Mouse (Mus musculus) kidney, adult 18-20 months (tissue): ENCODE results near the gene Plekhg6.

Experiments used
- DNase-seq: peaks from one replicate; pipeline ENCODE4 v3.0.0; 2021

Plekhg6 gene

DNA sequence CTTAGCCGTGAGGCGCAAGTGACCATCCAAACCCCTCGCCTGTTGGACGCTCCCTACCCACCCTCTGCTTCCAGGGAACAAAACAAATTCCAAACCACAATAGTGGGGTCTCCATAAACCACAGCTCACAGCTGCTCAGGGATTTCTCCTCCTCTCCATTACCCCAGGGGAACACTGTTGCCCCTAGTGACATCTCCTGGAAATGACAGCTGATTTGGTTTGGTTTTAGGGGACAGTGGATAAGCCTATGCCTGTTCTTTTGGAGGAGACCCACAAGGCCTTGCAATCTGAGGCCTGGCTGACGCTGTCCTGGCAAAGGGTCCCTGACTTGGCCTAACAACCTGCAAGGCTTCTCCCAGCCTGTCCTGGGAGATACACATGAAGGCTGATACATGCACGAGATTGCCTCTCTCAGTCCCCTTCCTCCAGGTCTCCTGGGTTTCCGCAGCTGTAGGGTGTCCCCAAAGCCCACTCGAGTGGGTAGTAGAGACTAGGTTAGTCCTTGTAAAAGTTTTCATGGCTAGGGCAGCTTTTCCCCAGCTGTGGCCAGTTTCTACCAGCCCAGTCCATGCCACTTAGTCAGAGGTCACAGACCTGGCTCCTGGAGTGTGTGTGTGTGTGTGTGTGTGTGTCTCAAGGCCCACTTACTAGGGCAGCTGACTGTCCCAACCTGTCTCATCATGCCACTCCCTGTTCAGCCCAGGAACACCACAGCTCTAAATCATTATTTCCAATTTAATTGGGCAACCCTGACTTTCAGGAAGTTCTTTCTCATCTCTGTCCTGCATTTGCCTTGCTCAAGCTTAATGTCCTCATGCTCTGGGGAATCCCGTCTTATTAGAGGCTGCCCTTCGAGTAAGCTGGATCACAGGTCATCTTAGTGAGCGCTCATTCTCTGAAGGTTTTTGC lies 4.7 kb upstream of the Plekhg6 start:
- DNase-seq = peak; percentile 36

GRCm38 (mm10) chr6:125382024-125382423 lies 1.4 kb upstream of the Plekhg6 start:
- DNase-seq = no peak

DNA sequence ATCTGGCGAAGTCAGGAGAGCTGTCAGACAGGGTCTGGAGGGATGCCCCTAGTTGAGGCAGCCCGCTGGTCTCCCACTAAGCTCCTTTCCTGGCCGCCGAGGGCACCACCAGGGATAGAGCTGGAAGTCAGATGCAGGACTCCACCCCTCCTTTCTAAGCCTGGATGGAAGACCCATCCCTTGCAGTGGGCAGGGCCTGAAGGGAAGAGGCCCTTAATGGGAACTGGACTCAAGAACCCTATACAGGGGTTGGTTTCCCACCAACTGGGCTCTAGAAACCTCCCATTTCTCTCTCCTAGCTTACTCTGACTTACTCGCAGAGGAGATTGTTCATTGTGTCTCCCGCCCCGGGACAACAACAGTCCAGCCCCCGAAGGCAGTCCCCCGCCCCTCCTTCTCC lies 812 bp downstream of the Plekhg6 start:
- no peak for DNase-seq

DNA sequence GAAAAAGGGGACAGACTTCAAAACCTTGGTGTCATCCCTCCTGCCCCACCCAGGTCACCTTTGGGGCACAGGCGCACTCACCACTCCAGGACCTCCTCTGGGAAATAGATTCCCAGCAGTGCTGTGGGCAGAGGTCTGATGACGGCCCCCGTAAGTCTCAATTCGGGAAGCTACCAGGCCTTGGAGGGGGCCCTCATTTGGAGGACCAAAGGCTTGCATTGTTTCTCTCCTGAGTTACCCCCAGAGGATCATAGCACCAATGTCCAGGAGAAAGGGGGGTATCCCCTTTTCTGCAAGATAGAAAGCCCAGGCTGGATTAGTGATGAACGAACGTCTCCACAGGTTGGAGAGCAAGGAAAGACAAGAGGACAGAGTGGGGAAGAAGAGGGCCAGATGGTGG lies 2.0 kb downstream of the Plekhg6 start:
- DNase-seq = no peak

- DNase-seq = peak; percentile 94
These were observed 2.8 kb downstream of the Plekhg6 start for GRCm38 (mm10) chr6:125377582-125378451.

DNA sequence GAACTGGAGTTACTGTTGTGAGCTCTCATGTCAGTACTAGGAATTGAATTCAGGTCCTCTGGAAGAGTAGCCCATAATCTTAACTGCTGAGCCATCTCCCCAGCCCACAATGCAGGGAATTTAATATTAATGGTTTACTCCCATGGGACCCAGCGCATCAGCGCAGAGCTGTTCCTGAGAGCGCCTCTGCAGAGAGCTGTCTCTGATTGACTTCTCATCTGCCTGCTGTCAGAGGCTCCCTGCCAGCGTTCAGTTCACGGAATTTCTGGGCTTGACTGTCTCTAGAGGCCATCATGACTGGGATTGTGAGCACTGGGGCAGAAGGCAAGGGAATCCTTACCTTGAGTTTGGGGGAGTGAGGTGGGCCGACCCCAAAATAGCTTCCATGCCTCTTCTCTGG lies 3.6 kb downstream of the Plekhg6 start:
- DNase-seq = no peak

GRCm38 (mm10) chr6:125367758-125368371 lies 12.7 kb downstream of the Plekhg6 start:
- DNase-seq = peak; percentile 31

DNA sequence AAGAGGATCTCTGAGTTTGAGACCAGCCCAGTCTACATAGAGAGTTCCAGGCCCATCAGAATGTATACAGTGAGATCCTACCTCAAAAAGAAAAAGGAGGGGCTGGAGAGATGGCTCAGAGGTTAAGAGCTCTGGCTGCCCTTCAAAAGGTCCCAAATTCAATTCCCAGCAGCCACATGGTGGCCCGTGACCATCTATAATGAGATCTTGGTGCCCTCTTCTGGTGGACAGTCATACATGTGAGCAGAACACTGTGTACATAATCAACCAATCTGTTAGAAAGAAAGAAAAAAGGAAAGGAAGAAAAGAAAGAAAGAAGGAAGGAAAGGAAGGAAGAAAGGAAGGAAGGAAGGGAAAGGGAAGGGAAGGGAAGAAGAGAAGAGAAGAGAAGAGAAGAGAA lies 14.5 kb downstream of the Plekhg6 start:
- no peak for DNase-seq

GRCm38 (mm10) chr6:125365522-125365921 lies 15.1 kb downstream of the Plekhg6 start:
- DNase-seq = no peak

DNA sequence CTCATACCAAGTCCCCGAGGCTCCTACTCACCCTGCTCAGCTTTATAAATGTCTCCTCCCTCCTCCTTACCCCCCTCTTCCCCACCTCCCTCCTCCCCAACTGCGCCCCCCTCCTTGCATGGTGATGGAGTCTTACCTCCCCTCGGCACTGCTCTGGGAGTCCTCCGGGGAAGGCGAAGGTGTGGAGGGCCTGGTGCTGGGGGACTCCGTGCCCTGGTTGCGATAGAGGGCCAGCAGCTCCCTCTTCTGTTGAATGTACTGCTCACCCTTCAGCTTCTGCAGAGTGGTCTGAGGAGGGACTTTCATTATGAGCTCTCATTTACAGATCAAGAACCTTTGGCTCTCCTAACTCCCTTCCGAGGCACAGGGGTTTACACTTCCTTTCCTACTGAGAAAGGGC lies 16.1 kb downstream of the Plekhg6 start:
- DNase-seq = peak; percentile 46

- peak; percentile 62 for DNase-seq
These were observed 16.9 kb downstream of the Plekhg6 start for GRCm38 (mm10) chr6:125363451-125364242.

DNA sequence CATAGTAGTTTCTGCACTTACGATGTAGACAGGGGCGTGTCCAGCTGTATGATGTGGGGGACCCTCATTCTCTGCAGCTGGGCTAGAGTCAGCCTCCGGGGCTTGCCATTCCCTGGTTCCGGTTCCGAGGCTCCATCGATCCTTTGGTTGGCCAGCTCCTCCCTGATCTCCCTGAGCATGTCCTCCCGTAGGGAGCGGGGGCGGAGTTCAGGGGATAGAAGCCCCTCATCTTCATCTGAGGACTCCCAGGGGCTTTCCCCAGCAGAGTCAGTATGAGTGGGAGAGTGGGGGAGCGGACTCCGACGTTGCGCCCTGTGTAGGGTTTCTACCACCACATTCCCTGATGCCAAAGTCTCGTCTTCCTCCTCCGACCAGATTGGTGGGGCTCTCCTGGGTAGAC lies 17.6 kb downstream of the Plekhg6 start:
- DNase-seq = no peak

GRCm38 (mm10) chr6:125361467-125362291 lies 18.9 kb downstream of the Plekhg6 start:
- DNase-seq = peak; percentile 74

DNA sequence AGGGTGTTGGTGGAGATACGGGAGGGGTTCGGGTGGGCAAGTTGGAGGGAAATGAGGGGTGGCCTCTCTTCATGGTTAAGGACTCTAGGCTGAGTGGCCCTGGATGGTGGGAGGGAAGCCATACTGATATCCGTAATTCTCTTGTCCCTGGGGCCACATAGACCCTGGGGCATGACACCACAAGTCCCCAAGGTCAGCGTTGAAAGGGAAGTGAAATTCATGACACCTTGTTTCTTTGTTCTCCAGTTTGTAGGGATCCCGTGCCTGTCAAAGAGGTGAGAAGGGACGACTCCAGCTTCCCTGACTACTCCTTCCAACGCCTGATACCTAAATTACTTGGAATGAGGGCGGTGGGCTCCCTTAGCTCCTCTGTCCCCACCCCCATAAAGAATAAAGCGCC lies 19.7 kb downstream of the Plekhg6 start:
- no peak for DNase-seq

GRCm38 (mm10) chr6:125359999-125360398 lies 20.6 kb downstream of the Plekhg6 start:
- DNase-seq = no peak

DNA sequence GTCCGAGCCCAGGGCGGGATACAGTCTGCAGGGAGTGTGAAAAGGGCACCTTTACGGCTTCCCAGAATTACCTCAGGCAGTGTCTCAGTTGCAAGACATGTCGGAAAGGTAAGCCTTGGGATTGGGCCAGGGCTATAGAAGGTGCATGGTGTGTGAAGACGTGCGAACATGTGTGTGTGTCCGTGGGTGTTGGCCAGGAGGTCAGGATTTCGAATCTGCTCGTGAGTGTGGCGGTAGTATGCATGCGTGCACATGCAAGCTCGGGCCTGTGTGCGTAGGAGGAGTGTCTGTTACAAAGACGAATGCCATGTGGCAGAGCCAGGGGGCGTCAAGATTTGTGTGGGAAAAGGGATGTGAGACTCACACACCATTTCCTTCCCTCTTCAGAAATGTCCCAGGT lies 23.3 kb downstream of the Plekhg6 start:
- no peak for DNase-seq

DNA sequence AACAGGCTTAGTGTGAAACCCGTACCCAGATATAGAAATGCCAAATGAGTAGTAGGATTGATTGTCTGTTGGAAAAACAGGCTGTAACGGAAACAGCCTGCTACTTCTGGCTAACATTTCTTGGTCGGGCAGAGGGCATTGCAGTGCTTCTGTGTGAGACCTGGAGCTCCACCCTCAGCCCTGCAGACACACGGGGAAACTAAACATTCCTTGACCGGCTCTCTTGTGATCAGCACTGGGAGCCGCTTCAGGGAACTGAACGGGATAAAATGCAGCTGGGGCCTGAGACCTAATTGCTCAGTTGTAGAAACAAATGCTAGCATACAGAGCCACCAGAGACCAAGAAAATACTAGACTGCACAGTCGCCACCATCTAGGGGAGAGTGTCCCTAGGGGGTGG lies 24.3 kb downstream of the Plekhg6 start:
- peak; percentile 23 for DNase-seq

DNA sequence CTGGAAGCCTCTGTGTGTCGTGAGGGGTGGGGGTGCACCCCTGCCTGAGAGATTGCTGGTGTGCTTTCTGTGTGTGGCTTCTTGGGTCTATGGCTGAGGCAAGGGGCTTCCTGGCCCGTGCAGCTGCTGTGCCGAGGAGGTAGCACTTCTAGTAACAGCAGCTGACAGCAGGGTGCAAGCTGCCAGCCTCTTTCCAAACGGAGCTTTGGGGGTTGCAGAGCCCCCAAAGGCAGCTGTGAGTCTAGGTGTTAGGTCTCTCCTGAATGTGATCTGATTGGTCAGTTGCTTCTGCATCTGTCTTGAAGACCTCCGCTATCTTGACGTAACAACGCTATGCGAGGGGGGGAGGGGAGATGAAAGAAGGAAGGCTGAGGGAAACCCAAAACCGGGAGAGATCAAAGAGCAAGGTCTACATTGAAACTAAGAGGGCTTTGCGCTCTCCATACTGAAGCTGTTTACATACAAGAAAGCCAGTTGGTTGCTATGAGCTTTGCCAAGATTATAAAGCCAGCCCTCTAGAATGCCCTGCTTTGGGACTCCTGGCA lies 25.3 kb downstream of the Plekhg6 start:
- DNase-seq = no peak

- DNase-seq = peak; percentile 75
These were observed 26.0 kb downstream of the Plekhg6 start for GRCm38 (mm10) chr6:125354352-125355151.

GRCm38 (mm10) chr6:125353655-125354054 lies 26.9 kb downstream of the Plekhg6 start:
- no peak for DNase-seq
